Mouse (Mus musculus): ENCODE data around the gene Hprt.

DNA sequence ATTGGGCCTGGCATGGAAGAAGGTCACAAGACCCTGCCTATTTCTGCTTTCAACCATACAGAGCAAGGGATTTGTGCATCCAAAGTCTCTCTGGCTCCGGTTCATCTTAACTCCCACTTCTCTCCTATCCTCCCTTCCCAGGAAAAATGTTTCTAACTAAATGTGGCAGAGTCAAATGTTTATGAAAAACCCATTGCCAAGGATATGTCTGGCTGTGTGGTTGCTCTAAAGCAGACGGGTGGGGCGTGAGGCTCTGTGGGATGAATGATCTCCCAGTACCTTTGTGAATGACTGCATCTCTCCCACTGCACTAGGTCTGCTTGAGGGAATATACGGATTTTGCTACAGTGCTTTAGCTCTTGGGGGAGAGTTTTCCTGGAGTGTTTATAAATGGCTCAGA, 58.1 kb downstream of the Hprt start:
- TF ChIP-seq CTCF (IDR thresholded peaks at IDR 0.05; ENCODE audit: low read depth, low read length): no peak
- no peak for TF ChIP-seq POLR2A (IDR thresholded peaks at IDR 0.05; ENCODE audit: borderline replicate concordance, low read depth, low read length)
